Mouse (Mus musculus) thymus, postnatal 25 days (tissue): ENCODE measurements around the gene Btrc.

Experiments used
- DNase-seq: peaks from one replicate; pipeline ENCODE4 v3.0.0; 2022

The Btrc gene

GRCm38 (mm10) chr19:45577141-45577750 is 213.7 kb downstream of the Btrc start:
- peak; percentile 77 for DNase-seq

DNA sequence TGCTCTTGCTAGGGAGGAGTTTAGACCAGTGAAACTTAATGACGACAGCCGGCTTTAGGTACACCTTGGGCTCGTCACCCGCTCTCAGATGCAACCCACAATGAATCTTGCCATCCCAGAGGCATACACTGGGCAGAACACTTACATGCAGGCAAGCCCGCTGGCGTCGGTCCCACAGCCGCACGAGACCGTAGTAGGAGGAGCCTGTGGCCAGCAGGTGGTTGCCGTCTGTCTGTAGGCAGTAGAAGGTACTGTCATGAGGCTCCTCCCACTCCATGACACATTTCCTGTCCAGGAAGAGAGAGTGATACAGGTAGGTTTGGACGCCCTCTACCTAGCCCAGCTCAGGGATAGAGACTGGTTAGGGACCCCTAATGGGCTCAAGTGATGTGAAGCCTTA is 215.4 kb downstream of the Btrc start:
- DNase-seq: no peak

DNA sequence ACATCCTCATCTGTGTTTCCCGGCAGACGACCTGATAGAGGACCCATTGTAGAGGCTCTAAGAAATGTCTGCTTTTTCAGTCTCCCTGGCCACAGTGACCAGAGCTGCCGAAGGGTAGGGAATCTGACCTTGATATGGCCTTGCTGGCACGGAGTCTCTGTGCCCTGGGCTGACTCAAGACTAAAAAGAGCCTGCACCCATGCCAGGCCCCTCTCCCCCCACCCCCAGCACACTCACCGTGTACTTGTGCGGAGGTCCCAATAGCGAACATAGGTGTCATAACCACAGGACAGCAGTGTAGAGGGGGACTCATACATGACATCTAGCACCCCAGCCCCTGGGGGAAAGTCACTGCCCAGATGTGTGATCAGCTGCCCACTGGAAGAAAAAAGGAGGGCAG is 215.9 kb downstream of the Btrc start:
- DNase-seq: no peak
